Mouse (Mus musculus): Measurements from ENCODE around the gene Adgrl3.

Adgrl3 gene

DNA sequence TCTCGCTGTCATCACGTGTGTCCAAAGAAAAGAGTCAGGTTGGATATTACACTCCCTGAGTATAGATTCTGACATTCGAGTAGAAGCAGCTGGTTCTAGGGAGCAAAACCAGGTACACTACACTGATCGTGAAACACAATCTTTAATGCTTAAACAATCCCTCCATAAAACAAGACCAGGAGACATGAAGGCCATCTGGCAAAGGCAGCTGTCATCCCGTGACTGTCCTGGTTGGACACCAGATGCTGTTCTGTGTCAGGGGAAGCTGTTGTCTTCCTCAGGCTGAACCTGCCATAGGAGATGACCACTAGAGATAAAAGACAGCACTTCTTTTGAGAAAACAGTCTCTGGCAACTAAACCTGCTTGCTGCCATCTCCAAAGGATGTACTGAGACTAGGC is 228.8 kb downstream of the Adgrl3 start:
- DNase-seq (ENCODE audit: low spot score in 2 of 2) = no peak

DNA sequence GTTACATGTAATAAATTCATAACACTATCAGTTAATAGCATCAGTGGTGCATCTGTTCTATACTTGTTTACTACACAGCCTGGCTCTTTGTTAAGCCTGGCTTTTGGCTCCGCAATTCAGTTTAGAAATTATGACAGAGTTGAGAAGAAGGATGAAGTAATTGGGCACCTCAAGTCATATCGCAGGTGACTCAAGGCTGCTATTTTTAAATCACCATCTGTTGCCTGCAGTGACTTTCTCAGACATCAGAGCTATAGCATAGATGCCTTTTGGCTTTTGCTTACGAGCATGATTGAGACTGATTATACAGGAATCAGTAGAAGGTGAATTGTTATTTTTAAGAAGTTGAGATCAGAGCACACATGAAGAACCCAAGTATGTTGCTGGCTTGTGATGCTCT is 236.2 kb downstream of the Adgrl3 start:
- DNase-seq (ENCODE audit: low spot score in 2 of 2) = no peak

DNA sequence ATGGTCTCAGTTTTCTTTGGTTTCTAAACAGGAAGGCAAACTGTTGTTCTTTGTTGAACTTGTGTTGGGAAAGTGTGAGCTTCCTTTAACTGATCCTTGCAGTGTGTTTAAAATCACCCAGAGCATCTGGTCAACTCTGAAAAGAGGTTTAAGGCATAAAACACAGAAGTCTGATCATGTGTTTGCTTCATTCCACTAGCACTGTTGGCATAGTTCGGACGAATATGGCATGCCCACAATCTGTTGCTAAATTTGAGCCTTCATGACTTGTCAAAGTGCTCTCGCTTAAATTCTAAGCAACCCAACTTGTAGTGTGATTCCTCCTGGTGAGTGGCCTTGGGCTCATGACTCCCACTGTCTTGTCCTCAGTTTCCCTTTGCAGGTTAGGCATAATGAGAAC is 249.8 kb downstream of the Adgrl3 start:
- DNase-seq (ENCODE audit: low spot score in 2 of 2) = no peak

DNA sequence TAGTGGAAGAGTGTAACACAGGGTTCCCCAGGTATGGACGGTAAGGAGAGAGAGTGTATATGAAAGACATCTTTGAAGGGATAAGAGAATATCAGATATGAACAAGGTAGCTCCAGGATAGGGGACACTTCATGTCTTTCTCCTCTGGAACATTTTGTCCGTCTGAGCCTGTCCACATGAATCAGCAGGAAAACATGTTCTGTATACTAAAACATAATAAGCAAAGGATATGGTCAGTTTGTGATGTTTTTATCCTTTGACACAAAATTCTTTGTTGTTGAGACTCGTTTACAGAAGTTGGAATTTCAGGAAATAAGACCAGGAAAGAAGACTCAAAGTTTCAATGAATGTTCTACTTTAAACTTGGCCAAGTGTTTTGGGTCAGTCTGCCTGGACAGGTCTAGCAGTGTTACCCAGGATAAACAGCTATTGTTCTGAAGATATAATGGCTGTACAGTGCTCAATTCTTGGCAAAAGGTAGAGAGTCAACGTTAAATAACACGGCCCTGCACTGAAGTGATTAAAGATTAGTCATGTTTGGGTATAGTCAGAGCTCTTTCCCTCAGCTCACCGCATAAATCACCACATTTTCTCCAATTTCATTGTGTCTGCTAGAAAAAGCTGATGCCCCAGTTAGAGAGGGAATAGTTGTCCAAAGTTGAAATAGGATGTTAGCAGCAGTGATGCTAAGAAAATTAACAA is 255.6 kb downstream of the Adgrl3 start:
- no peak for DNase-seq (ENCODE audit: low spot score in 2 of 2)

DNA sequence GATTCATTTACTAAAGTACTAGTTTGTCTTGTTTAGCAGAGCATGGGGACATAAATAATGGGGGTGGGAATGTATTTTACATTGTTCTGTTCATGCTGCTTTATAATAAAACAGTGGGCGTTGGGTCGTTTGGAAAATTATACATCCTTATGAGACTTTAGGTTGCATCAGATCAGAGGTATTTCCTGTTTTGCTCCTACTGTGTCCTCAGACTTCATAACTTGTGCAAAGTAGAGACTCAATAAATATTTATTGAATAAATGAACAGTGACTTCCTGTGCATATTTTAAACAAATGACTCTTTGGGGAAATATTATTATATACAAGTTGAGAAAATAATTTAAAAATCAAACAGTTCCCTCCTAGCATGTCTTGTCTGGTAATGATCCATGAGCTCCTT is 259.3 kb downstream of the Adgrl3 start:
- no peak for DNase-seq (ENCODE audit: low spot score in 2 of 2)

DNA sequence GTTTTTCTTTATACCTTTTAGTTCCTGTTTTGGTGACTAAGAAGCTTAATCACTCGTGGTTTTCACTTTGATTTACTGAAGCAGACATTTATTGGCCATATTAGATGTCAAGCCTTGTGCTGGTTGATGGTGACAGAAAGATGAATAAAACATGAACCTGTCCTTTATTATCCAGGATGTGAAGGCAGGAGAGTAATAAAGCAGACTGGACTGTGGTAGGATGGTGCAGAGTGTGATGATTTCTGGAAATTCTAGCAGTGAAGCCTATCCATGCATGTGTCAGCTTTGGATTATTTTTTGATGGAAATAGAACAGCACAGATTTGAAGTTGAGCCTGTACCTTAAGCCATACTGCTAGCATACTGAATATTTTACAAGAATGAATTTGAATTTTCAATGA is 265.7 kb downstream of the Adgrl3 start:
- no peak for DNase-seq (ENCODE audit: low spot score in 2 of 2)

DNA sequence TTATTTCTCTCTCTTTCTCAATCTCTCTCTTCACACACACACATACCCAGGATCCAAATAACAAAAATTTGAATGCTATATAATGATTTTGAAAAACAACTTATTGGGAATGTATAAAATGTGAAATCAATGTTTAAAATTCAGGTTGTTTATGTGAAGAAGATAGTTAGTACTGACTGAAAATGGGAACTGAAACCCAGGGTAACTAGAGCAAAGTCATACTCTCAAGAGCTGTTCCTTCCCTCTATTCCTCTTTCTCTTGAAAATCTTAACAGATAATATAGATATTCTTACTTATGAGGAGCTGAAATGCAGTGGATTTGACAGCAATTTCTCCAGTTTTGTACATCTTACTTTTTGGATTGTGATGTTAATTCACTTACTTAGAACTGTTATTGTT is 281.9 kb downstream of the Adgrl3 start:
- DNase-seq (ENCODE audit: low spot score in 2 of 2) = no peak

DNA sequence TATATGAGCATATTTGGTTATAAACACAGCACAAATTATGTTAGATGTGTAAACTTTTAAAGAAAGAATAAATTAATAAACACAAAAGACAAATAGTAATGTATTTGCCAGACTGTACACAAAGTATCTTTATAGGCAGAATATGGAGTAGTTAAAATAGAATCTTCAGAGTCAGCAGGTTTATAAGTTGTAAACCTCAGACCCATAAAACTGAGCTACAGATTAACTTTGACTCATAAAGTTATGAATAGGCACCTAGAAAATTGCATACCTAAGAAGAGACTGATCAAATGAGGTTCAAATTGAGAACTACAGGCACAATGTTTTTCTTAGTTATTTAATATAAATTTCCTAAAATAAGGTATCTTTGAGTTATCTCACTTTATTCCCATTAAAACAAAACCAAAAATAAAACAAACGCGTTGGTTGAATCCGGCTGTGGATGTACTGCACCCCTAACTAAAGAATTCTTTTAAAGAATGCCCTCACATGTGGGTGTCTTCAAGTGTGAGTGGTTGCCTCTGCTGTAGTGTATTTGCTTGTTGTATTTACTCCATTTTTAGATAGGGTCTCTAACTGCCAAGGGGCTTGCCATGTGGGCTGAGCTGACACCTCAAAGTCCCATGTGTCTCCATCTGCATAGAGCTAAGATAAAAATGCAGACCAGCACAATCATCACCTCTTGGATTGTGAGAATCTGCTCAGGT is 297.6 kb downstream of the Adgrl3 start:
- no peak for DNase-seq (ENCODE audit: low spot score in 2 of 2)

DNA sequence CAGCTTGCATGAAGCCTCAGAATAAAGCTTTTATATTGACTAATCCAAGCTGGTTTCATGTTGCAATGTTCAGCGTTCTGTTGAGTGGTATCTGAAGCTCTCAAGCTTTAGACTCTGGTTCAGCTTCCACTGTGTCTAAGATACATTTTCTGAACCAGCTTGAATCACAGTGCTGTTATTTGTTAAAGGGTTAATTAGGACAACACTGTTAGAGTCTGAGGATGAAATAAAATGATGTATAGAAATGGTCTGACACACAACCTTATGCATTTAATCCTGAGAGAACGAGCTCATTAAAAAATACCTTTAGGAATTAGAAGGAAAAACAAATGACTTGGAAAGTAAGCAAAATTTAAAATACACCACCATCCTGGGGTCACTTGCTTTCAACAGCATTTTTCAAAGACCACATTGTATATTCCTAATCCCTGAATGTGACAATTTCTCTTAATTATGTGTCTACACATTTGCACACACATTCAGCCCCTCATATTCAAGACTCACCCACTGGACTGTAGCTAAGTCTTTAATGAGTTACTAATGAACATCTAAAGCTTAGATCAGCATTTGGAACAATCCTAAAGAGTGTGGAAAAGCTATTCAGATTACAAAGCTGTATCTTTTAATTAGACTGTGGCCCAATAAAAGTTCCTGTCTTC is 301.5 kb downstream of the Adgrl3 start:
- no peak for DNase-seq (ENCODE audit: low spot score in 2 of 2)

DNA sequence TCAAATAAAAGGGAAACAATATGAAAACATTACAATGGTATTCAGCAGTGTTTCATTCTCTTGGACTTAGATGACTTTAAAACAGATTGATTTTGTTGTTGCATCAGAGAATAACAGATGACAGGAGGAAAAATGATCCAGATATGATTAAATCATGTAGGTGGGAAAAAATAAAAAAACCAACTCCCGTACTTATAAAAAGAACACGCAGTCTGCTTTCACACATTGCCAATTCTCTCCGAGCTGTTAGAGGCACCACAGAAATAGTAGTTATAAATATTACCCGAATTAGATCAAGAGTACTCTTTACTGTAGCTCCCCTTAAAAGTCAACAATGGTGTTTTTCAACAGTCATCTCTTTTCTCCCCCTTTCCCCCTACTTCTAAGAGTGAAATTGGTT is 302.1 kb downstream of the Adgrl3 start:
- DNase-seq (ENCODE audit: low spot score in 2 of 2) = no peak

DNA sequence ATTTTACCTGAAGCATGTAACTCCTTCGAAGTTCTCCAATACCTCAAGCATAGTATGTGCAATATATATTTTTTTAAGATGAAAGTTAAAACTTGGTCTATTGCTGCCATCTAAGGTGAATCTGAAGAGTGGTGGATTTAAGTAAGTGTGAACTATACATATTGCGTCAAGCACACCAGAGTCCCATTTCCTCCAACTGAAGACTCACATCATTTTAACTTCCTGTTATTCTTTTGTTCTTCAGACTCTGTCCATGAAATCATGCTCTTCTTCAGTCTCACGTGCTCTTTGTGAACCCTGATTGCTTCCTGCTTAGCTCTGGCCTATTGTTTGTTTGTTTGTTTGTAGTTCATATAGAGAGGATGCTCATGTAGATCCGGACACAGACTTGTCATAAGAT is 307.0 kb downstream of the Adgrl3 start:
- DNase-seq (ENCODE audit: low spot score in 2 of 2) = no peak

DNA sequence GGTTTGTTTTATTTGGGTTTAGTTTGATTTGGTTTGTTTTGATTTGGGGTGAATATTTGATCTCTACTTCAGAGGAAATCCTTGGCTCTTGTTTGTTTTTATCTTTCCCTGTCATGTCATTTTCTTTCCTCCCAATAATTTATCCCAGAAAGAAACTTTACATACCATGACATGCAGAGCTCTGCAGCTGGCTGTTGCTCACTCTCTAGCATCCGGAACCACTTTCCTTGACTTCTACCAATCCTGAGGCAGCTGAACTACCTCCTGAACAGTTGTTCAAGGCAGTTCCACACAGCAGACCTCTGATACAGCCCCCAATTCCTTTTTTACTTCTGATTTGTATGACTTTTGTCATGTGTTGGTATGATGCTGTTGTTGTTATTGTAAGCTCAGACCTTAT is 307.5 kb downstream of the Adgrl3 start:
- no peak for DNase-seq (ENCODE audit: low spot score in 2 of 2)

DNA sequence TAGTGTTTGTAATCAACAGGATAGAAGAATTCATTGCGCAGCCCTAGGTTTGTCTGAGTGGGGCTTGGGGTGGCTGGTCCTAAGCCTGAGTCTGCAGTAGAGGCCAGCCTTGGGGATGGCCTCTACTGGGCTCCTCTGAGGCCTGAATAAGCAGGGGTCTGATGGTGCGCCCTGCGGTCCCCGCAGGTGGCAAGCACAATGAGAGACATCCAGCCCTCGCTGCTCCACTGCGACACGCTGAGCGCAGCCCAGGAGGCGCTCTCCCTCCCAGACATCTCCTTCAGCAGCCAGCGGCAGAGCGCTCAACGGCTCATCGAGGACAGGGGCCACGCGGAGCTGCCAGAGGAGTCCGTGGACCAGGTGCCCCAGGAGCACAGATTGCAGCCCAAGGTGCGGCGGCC is 309.6 kb downstream of the Adgrl3 start:
- no peak for DNase-seq (ENCODE audit: low spot score in 2 of 2)

DNA sequence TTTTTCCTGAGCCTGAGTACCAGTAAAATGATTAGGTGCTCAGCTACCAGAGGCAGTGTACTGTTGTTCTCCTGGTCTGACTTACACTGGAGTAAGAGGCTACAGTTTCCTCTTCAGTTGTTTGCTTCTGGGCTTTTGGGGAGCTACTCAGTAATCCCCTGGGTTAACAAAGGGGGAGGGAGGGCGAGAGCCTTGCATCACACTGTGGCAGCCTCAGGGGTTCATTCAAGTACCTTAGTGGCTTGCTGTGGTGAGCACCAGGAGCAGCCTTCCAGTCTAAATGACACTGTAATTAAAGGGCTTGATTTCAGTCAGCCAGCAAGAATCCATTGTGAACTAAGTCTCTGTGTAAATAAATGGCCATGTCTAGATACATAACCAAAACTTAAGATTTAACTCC is 324.4 kb downstream of the Adgrl3 start:
- DNase-seq (ENCODE audit: low spot score in 2 of 2) = no peak

DNA sequence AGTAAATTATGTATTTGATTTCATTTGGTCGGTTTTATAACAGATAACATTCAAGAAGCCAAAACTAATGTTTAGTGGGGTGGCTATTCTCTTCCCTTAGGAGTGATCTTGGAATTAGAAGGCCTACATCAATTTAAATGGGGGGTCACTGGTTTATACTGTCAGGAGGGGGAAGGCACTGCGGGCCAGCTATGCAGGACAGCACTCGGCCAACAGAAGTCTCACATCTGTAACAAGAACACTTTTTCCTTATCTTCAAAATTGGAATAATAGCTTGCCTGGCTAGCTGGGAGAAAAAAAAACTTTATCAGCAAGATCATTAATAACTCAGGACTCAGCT is 325.1 kb downstream of the Adgrl3 start:
- no peak for DNase-seq (ENCODE audit: low spot score in 2 of 2)

DNA sequence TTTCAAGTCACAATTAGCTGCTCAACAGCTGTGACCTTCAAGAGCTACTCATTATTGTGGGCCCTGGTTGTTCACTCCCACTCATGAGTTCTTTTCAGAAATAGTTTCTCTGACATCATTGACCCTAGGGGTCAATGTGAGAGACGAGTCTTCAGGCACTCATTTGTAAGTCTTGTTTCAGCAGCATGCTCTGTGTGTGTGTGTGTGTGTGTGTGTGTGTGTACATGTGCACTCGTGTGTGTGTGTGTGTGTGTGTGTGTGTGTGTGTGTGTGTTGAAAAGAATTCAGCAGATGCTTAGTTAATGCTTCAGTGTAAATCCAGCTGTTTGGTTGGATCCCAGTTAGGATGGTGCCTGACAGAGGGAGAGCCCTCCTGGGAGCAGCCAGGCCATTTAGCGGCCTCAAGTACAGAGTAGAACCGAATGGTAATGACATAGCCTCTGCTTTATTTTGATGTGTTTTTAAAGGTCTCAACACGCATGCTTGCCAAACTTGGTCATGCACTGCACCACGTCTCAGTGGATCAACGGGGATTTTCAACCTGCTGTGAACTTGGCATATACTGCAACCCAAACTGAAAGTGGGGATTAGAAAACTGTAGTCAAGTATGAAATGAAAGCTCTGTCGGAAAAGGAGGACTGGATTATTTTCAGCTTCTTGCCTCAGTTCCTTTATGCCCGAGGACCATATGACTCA is 325.6 kb downstream of the Adgrl3 start:
- DNase-seq (ENCODE audit: low spot score in 2 of 2) = no peak

DNA sequence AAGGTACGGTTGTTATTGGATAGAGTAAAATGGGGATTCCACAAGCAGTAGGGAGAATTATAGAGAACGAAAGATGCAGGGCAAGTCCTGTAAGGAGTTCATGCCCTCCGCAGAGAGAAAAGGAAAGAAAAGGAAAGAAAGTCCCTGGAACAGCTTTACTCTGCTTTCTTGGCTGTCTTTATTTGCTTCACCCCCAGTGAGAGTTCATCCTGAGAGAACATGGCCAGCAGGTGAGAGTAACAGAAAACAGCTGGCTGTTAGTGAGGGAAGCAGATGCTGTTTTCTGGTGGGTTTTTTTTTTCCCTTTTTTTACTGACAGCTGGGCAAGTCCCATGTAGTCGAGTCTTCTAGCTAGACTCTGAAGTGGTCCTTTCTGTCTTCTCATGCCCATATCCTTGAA is 327.6 kb downstream of the Adgrl3 start:
- DNase-seq (ENCODE audit: low spot score in 2 of 2) = no peak

DNA sequence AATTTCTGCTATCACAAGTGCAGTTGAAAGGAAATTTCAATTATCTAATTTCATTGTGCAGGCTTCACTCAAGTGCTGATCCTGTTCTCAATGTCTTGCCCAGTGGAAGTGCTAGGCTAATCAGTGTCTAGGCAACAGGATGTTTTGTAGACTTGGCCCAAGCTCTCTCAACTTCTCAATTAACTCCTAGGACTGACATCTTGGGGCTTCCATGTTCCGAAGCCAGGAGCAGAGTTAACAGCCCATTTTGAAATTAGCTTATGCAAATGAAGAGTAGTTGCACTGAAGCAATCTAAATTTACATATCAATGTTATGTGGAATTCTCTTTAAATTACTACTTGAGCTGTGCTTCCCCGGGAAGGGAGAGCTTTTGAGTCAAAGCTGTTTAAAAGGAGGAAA is 339.6 kb downstream of the Adgrl3 start:
- no peak for DNase-seq (ENCODE audit: low spot score in 2 of 2)

DNA sequence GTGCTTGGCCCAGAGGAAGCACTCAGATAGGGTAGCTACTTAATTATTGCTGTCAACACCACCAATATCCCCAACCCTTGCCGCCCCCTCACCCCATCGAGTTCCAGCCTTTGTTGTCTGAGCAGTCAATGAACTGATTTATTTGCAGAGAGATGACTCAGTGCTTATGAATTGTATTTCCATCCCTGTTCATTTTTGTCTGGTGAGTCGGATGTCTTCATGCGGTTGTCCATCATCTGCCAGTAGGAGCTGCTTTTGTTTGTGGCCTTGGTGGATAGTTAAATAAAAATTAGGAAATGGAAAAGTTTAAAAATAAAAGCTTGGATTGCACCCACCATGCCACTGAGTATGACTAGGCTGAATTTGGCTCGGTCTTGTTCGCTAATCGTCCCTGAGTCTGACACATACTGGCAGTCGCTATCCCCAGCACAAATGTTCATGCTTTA is 344.3 kb downstream of the Adgrl3 start:
- DNase-seq (ENCODE audit: low spot score in 2 of 2) = no peak

DNA sequence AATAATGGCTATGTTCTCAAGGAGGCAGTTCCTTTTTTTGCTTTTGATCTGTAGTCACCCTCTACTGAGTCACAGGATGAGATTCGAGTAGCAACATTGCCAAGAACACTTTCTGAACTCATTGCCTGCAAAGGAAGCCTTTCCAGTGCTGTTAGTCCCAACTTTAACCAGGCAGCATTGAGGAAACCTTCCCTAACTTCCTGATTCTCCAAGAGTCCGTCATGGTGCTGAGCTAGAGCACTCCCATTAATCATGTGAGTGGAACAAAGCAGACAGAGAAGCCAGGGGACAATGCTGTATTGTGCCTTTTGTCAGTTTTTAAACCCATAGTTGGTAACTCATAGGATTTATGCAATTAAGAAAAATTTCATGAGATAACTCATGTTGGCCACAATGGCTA is 345.3 kb downstream of the Adgrl3 start:
- DNase-seq (ENCODE audit: low spot score in 2 of 2) = no peak

DNA sequence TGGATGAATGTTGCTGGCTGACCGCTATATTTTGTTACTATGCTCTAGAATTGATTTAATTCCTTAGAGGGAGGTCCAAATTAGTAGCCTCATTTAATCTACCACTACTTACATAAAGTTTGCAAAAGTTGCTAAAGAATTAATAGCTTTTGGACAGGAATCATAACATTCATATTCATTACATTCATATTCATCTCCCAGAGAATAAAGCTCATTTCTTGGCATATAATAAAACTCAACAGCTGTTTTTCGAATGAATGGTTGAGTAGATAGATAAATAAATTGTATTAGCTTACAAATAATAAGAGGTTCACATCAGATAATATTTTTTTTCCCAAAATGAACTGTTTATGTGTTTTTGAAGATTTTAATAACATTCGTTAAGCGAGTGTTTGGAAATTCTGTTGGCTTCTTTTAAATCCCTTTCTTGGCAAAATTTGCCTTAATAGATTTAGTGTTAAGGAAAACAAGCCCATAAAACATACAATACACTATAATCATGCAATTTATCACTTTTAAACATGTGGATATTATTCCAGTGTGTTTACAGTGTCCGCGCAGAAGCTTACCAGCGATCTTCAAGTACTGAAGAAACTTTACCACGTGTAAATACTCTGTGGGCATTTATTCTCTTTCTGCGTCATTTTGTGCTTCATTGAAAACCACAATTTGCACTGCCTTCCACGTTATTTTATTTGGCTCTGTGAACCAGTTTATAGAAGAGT is 350.4 kb downstream of the Adgrl3 start:
- no peak for DNase-seq (ENCODE audit: low spot score in 2 of 2)

DNA sequence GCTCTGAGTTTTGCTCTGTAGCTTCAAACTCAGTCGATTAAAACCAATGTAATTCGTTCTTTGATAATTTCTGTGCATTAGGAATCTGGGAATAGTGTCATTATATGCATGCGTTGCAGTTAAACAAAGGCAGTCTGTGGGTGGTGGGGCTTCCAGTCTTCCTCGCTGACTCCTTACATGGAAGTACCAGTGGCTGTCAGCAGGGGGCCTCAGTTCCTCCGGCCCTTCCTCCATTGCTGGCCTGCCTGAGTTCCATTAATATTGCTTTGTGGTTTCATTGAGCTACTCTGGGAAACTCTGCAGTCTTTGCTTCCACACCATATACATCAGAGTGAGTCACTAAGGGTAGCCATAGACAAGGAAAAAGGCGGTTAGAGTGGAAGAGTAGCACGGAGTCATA is 356.1 kb downstream of the Adgrl3 start:
- DNase-seq (ENCODE audit: low spot score in 2 of 2) = no peak

All from urinary bladder, adult 18-20 months (tissue).